Mouse (Mus musculus) limb, embryonic 11.5 days (tissue): ENCODE measurements at regions not wholly inside any gene's neighbourhood (a gene's known extent, or its start where the extent isn't known, plus 50 kb on each side); places are given as distances from the start of the nearest gene placed in this dataset.

Experiments
- ATAC-seq: fragments of 200-750 bp; cut with Nextera tagmentation; 2 replicates; pipeline ENCODE4 v1.8.0; 2017; ENCODE audit warnings: low read depth; ENCODE audit not compliant: insufficient number of reproducible peaks, low FRiP score, low TSS enrichment
- DNase-seq: peaks from one replicate; pipeline ENCODE4 v3.0.0-alpha.2; 2015; ENCODE audit warnings: low spot score
- H3K27ac ChIP-seq: fragments of 300-500 bp; sonication (generic); replicated peaks from 2 replicates; pipeline ENCODE4 v1.5.1; 2014; ENCODE audit warnings: low read depth, mild to moderate bottlenecking, low read length
- H3K27me3 ChIP-seq: fragments of 300-500 bp; sonication (generic); 2 replicates; pipeline ENCODE4 v1.6.1; 2014; ENCODE audit warnings: mild to moderate bottlenecking, low read length, mixed read lengths; ENCODE audit not compliant: control insufficient read depth, insufficient read depth
- H3K36me3 ChIP-seq: fragments of 300-500 bp; sonication (generic); 2 replicates; pipeline ENCODE4 v1.6.1; 2014; ENCODE audit warnings: mild to moderate bottlenecking, low read length, moderate library complexity, mixed read lengths; ENCODE audit not compliant: control insufficient read depth, insufficient read depth
- H3K4me1 ChIP-seq: fragments of 300-500 bp; sonication (generic); 2 replicates; pipeline ENCODE4 v1.6.1; 2014; ENCODE audit warnings: low read length, mixed read lengths; ENCODE audit not compliant: control insufficient read depth, insufficient read depth
- H3K4me2 ChIP-seq: fragments of 300-500 bp; sonication (generic); 2 replicates; pipeline ENCODE4 v1.6.1; 2014; ENCODE audit warnings: low read depth, mild to moderate bottlenecking, moderate library complexity; ENCODE audit not compliant: severe bottlenecking
- H3K4me3 ChIP-seq: fragments of 300-500 bp; sonication (generic); 2 replicates; pipeline ENCODE4 v1.5.1; 2014; ENCODE audit warnings: low read depth, low read length
- H3K9ac ChIP-seq: fragments of 300-500 bp; sonication (generic); 2 replicates; pipeline ENCODE4 v1.6.1; 2014; ENCODE audit warnings: mild to moderate bottlenecking, low read length
- H3K9me3 ChIP-seq: fragments of 300-500 bp; sonication (generic); 2 replicates; pipeline ENCODE4 v1.6.1; 2016; ENCODE audit warnings: low read length; ENCODE audit not compliant: control insufficient read depth
- WGBS: fragments of 180-500 bp; shearing (Covaris S2); extraction: QIAGEN DNeasy Blood & Tissue Kit; methylation state at CpG from one replicate; pipeline ENCODE4 v1.1.7; 2014; 5-methylcytosine and 5-hydroxymethylcytosine counted together

DNA sequence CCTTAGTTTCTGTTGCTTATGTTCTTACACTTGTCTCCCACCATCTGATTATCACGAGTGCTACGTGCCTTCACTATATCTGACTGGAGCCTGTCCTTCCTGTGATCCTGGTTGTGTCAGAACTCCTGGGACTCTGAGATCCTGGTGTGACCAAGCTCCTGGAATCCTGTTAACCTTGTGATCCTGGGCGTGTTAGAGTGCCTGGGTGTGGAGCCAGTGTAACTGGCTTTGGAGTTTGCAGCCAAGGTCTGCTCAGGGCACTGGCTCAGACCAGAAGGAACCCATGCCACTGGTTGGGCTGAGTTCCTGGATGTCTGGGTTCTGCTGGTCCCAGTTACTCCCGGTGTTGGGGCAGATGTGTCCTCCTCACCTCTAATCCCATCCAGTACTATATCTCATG, 74.0 kb upstream of the Ccn6 start:
- no peaks in the 10 kb centered on the region for H3K27me3 ChIP-seq
- no peaks in the 10 kb centered on the region for H3K36me3 ChIP-seq
- H3K9ac ChIP-seq = no peak overlapping the region
- no peak overlapping the region for H3K4me2 ChIP-seq
- WGBS = 79% methylated on average over 4 of the region's 4 CpGs
- H3K27ac ChIP-seq = no peak overlapping the region
- no peaks in the 10 kb centered on the region for H3K4me1 ChIP-seq
- H3K4me3 ChIP-seq = no peak overlapping the region
- ATAC-seq (no peak), DNase-seq (no peak)
- H3K9me3 ChIP-seq = no peaks in the 10 kb centered on the region

DNA sequence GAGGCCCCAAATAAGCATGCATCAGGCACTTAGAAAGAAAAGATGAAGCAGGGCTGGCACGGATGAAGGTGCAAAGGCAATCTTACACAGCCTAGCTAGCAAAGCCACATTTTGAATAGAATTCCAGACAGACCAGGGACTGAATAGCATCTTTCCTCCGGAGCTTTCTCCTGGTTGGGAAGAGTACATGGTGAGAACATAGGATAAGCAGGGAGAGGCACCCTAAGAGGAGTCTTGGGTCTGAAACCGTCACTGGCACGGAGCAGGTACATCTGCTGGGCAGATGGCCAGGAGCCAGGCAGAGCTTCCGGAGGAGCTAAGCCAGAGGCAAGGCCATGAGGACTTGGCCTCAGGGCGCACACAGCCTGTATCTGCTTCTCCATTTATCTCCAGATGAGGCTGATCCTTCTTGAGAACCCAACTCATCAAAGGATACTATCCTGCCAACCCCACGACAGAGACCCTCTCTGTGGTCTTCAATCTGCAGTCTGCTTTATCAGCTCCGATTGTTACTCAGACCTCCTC, 70.4 kb upstream of the Ccn6 start:
- Histone ChIP-seq H3K27me3 (no peaks in the 10 kb centered on the region), H3K4me1 (no peaks in the 10 kb centered on the region), H3K4me3 (no peak overlapping the region), H3K4me2 (no peak overlapping the region), H3K9me3 (no peaks in the 10 kb centered on the region), H3K36me3 (no peaks in the 10 kb centered on the region), H3K9ac (no peak overlapping the region), H3K27ac (no peak overlapping the region)
- DNase-seq (no peak), ATAC-seq (no peak)
- 75% methylated on average over 8 of the region's 8 CpGs for WGBS

GRCm38 (mm10) chr10:39233191-39233590, 69.6 kb upstream of the Ccn6 start:
- Histone ChIP-seq H3K9me3 (no peaks in the 10 kb centered on the region), H3K36me3 (no peaks in the 10 kb centered on the region), H3K4me3 (no peak overlapping the region), H3K9ac (no peak overlapping the region), H3K27ac (no peak overlapping the region), H3K4me2 (no peak overlapping the region), H3K4me1 (no peaks in the 10 kb centered on the region), H3K27me3 (no peaks in the 10 kb centered on the region)
- ATAC-seq (no peak), DNase-seq (no peak)
- 84% methylated on average over 7 of the region's 7 CpGs for WGBS

DNA sequence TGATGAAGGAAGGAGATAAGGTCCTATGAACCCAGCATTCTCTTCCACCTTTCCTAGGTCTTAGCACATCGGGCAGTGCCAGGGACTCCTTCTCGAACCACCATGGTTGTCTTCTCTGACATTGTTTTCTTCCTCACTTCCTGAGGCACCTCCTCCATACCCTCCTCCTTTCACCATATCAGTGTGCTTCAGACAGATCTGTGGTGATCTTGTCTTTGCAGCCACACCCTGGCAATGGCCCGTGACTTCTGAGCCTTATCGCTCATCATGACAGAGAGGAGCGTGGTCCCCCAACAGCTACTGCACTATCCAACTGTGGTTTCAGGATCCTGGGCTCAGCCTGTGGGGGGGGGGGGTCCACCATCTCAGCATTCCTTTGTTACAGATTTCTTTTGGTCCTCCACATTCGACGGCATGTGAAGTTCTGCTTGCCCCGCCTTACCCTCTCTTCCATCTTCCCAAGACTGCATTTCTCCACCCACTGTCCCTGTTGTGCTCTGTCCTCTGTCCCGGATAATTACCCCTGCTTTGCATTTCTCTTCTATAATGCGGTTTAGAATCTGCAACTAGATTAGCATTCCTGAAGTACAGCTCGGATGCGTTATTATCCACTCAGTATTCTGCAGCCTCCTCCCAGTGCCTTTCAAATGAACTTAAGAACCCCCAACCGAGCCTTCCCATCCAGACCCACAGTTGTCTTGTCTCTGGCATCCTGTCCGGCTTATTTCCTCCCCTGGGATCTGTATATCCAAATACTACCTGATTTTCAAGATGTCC, 67.2 kb upstream of the Ccn6 start:
- H3K9me3 ChIP-seq = no peaks in the 10 kb centered on the region
- DNase-seq = no peak
- no peak overlapping the region for H3K9ac ChIP-seq
- no peak overlapping the region for H3K27ac ChIP-seq
- WGBS = 77% methylated on average over 14 of the region's 14 CpGs
- peaks cover 9% of the 10 kb centered on the region; the same call in 1 of the 2 replicates for H3K4me1 ChIP-seq
- no peak overlapping the region for H3K4me2 ChIP-seq
- H3K4me3 ChIP-seq = no peak overlapping the region
- no peaks in the 10 kb centered on the region for H3K36me3 ChIP-seq
- no peaks in the 10 kb centered on the region for H3K27me3 ChIP-seq
- no peak for ATAC-seq

GRCm38 (mm10) chr10:39229233-39229632, 65.6 kb upstream of the Ccn6 start:
- ATAC-seq (no peak), DNase-seq (no peak)
- Histone ChIP-seq H3K27ac (no peak overlapping the region), H3K9me3 (no peaks in the 10 kb centered on the region), H3K4me2 (no peak overlapping the region), H3K4me3 (no peak overlapping the region), H3K9ac (no peak overlapping the region), H3K4me1 (peaks cover 11% of the 10 kb centered on the region; the same call in 1 of the 2 replicates), H3K27me3 (no peaks in the 10 kb centered on the region), H3K36me3 (no peaks in the 10 kb centered on the region)
- WGBS = 96% methylated on average over 4 of the region's 4 CpGs

DNA sequence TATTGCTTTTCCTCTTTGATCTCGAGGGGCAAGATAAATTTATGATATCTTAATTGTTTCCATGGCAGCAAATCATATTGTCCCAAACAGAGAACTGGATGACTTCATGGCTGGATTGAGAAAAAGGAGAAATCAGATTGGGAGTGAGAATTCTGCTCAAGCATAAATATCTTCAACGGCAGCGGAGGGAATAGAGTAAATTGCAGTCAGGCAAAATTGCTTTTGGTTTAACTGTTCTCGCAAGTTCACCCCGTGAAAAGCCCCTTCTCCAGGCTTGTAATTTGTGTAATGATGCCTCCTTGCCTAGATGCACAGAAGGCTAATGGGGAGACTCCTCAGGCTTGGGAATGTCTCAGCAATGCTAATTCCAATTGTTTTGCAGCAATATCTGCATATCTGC, 64.4 kb upstream of the Ccn6 start:
- H3K4me2 ChIP-seq = 0 out of 2 replicates have a peak overlapping the region, but pooled peaks have one; percentile 18
- no peak for ATAC-seq
- WGBS = 23% methylated on average over 5 of the region's 5 CpGs

DNA sequence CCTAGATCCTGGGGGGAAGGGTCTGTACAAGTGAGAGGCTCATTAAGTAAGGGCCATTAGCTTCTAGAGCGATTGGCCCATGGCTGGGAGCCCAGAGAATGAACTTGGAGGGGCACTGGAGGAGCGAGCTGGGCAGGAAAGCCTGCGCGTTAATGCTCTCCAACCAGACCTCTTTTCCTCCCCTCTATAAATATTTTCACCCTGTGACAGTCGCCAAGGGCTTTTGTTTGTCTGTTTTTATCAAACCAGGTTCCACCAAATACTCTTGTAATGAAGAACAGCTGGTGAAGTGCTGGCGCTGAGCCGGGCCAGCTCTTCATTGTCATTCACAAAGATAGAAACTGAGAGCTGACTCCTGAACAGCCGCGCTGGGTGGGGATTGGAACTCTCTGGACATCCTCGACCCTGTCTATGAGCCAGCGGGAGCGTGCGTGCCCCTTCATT, 63.9 kb upstream of the Ccn6 start:
- no peaks in the 10 kb centered on the region for H3K27me3 ChIP-seq
- peaks cover 12% of the 10 kb centered on the region; the same call in 1 of the 2 replicates for H3K4me1 ChIP-seq
- 0 out of 2 replicates have a peak overlapping the region, but pooled peaks have one; percentile 14 for H3K9ac ChIP-seq
- H3K9me3 ChIP-seq = no peaks in the 10 kb centered on the region
- H3K36me3 ChIP-seq = no peaks in the 10 kb centered on the region
- WGBS = 11% methylated on average over 13 of the region's 13 CpGs
- DNase-seq (peak; percentile 57), ATAC-seq (no peak; the same call in 1 of the 2 replicates)
- H3K27ac ChIP-seq = no peak overlapping the region
- no peak overlapping the region for H3K4me3 ChIP-seq
- H3K4me2 ChIP-seq = peak overlapping the region; percentile 18; the same call in 1 of the 2 replicates

More for the DNA sequence above, 64.4 kb upstream of the Ccn6 start:
- Histone ChIP-seq H3K4me3 (no peak overlapping the region), H3K9me3 (no peaks in the 10 kb centered on the region), H3K36me3 (no peaks in the 10 kb centered on the region), H3K4me1 (peaks cover 12% of the 10 kb centered on the region; the same call in 1 of the 2 replicates), H3K27me3 (no peaks in the 10 kb centered on the region), H3K27ac (no peak overlapping the region), H3K9ac (no peak overlapping the region)
- no peak for DNase-seq

DNA sequence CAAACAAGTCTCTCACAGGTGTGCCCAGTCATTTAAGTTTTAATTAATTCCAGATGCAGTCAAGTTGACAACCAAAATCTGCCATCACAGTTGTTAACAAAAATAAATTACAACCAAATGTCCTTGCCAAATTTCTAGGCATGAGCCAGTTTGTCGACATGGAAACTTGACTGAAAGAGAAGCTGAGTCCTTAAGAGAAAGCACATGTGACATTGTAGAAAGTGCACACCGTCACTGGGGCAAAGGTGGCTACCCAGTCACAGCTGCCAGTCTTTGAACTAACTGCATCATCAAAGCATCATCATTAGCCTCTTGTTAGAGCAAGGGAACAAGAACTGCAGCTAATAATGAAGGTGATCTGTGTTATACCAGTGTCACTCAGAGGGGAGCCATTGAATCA, 62.9 kb upstream of the Ccn6 start:
- Histone ChIP-seq H3K4me1 (peaks cover 12% of the 10 kb centered on the region; the same call in 1 of the 2 replicates), H3K36me3 (no peaks in the 10 kb centered on the region), H3K27ac (no peak overlapping the region), H3K9me3 (no peaks in the 10 kb centered on the region), H3K9ac (no peak overlapping the region), H3K27me3 (no peaks in the 10 kb centered on the region), H3K4me2 (no peak overlapping the region), H3K4me3 (no peak overlapping the region)
- WGBS = 6% methylated on average over 2 of the region's 2 CpGs
- ATAC-seq = no peak
- peak; percentile 67 for DNase-seq
